Mouse (Mus musculus) neural tube, embryonic 11.5 days (tissue): ENCODE results near the gene Dhfr. TPM values are rescaled to one million over a fixed set of nuclear protein-coding genes. Genes with fewer than 3 reads are reported as not detected.
A peak's percentile ranks its signal among the peaks of the same experiment; 100 is the strongest.

Source experiments
- ATAC-seq: fragments of 200-750 bp; cut with Nextera tagmentation; 2 replicates; pipeline ENCODE4 v1.8.0; 2017; ENCODE audit warnings: moderate number of reproducible peaks, mild to moderate bottlenecking, moderate TSS enrichment, moderate library complexity; ENCODE audit not compliant: insufficient read depth, low FRiP score, low TSS enrichment
- DNase-seq: peaks from one replicate; pipeline ENCODE4 v3.0.0-alpha.2; 2015; ENCODE audit warnings: low spot score
- H3K27ac ChIP-seq: fragments of 300-500 bp; sonication (generic); 2 replicates; pipeline ENCODE4 v1.5.1; 2014; ENCODE audit warnings: low read depth, mild to moderate bottlenecking, low read length
- H3K27me3 ChIP-seq: fragments of 300-500 bp; sonication (generic); 2 replicates; pipeline ENCODE4 v1.6.1; 2014; ENCODE audit warnings: mild to moderate bottlenecking, low read length, mixed read lengths; ENCODE audit not compliant: control insufficient read depth, insufficient read depth
- H3K36me3 ChIP-seq: fragments of 300-500 bp; sonication (generic); 2 replicates; pipeline ENCODE4 v1.6.1; 2014; ENCODE audit warnings: mild to moderate bottlenecking, low read length, moderate library complexity, mixed read lengths; ENCODE audit not compliant: control insufficient read depth, insufficient read depth
- H3K4me1 ChIP-seq: fragments of 300-500 bp; sonication (generic); 2 replicates; pipeline ENCODE4 v1.6.1; 2014; ENCODE audit warnings: low read length, mixed read lengths; ENCODE audit not compliant: control insufficient read depth, insufficient read depth
- H3K4me2 ChIP-seq: fragments of 300-500 bp; sonication (generic); 2 replicates; pipeline ENCODE4 v1.6.1; 2014; ENCODE audit warnings: low read depth, mild to moderate bottlenecking, moderate library complexity
- H3K4me3 ChIP-seq: fragments of 300-500 bp; sonication (generic); 2 replicates; pipeline ENCODE4 v1.5.1; 2014; ENCODE audit warnings: low read depth, low read length
- H3K9ac ChIP-seq: fragments of 300-500 bp; sonication (generic); 2 replicates; pipeline ENCODE4 v1.6.1; 2014; ENCODE audit warnings: mild to moderate bottlenecking, low read length
- H3K9me3 ChIP-seq: fragments of 300-500 bp; sonication (generic); 2 replicates; pipeline ENCODE4 v1.6.1; 2016; ENCODE audit warnings: low read length; ENCODE audit not compliant: control insufficient read depth
- WGBS: fragments of 180-500 bp; shearing (Covaris S2); extraction: QIAGEN DNeasy Blood & Tissue Kit; methylation state at CpG from one replicate; pipeline ENCODE4 v1.1.7; 2014; 5-methylcytosine and 5-hydroxymethylcytosine counted together
- polyA plus RNA-seq: library from polyadenylated mRNA; unstranded; fragments of >200 nt; fragmentation: Nextera tagmentation; extraction: Ambion mirVana; gene quantifications from 2 replicates; pipeline ENCODE4 v1.2.1, GENCODE M21; 2014

Dhfr gene
- polyA plus RNA-seq, 1 experiment from 2014 or later, result 19.8 TPM

- no peaks in the 10 kb centered on the region for H3K36me3 ChIP-seq
- no peaks in the 10 kb centered on the region for H3K27me3 ChIP-seq
- no peak overlapping the region for H3K4me3 ChIP-seq
- ATAC-seq, result no peak
- H3K9ac ChIP-seq, result no peak overlapping the region
- H3K4me1 ChIP-seq, result no peaks in the 10 kb centered on the region
- no peak overlapping the region for H3K27ac ChIP-seq
- no peak overlapping the region for H3K4me2 ChIP-seq
- 82% methylated on average over 1 of the region's 1 CpGs for WGBS
- H3K9me3 ChIP-seq, result no peaks in the 10 kb centered on the region
- no peak for DNase-seq
Observed at GRCm38 (mm10) chr13:92336857-92337256, 17.7 kb upstream of the Dhfr start.

- DNase-seq, result no peak
- no peak overlapping the region for H3K4me2 ChIP-seq
- H3K9ac ChIP-seq, result no peak overlapping the region
- H3K4me3 ChIP-seq, result no peak overlapping the region
- H3K27me3 ChIP-seq, result no peaks in the 10 kb centered on the region
- H3K4me1 ChIP-seq, result no peaks in the 10 kb centered on the region
- H3K9me3 ChIP-seq, result no peaks in the 10 kb centered on the region
- ATAC-seq, result no peak
- 90% methylated on average over 6 of the region's 6 CpGs for WGBS
- H3K27ac ChIP-seq, result no peak overlapping the region
- H3K36me3 ChIP-seq, result no peaks in the 10 kb centered on the region
Observed at GRCm38 (mm10) chr13:92337773-92338462, 16.6 kb upstream of the Dhfr start.

- no peak overlapping the region for H3K9ac ChIP-seq
- no peak for DNase-seq
- no peaks in the 10 kb centered on the region for H3K27me3 ChIP-seq
- no peak overlapping the region for H3K4me2 ChIP-seq
- H3K4me1 ChIP-seq, result no peaks in the 10 kb centered on the region
- ATAC-seq, result no peak
- no peaks in the 10 kb centered on the region for H3K36me3 ChIP-seq
- no peaks in the 10 kb centered on the region for H3K9me3 ChIP-seq
- no peak overlapping the region for H3K27ac ChIP-seq
- WGBS, result 93% methylated on average over 3 of the region's 3 CpGs
- H3K4me3 ChIP-seq, result no peak overlapping the region
Observed at GRCm38 (mm10) chr13:92339787-92340186, 14.7 kb upstream of the Dhfr start.

GRCm38 (mm10) chr13:92344033-92344432 is 10.5 kb upstream of the Dhfr start:
- 93% methylated on average over 8 of the region's 8 CpGs for WGBS
- Histone ChIP-seq H3K36me3 (no peaks in the 10 kb centered on the region; the same call in 1 of the 2 replicates), H3K4me3 (no peak overlapping the region), H3K4me2 (no peak overlapping the region), H3K27ac (no peak overlapping the region), H3K27me3 (no peaks in the 10 kb centered on the region), H3K9me3 (no peaks in the 10 kb centered on the region), H3K9ac (no peak overlapping the region), H3K4me1 (no peaks in the 10 kb centered on the region)
- ATAC-seq, result no peak
- no peak for DNase-seq

- Histone ChIP-seq H3K27me3 (no peaks in the 10 kb centered on the region), H3K27ac (no peak overlapping the region), H3K9ac (no peak overlapping the region), H3K4me1 (no peaks in the 10 kb centered on the region), H3K4me2 (no peak overlapping the region), H3K4me3 (no peak overlapping the region), H3K36me3 (no peaks in the 10 kb centered on the region; the same call in 1 of the 2 replicates), H3K9me3 (no peaks in the 10 kb centered on the region)
- no peak for ATAC-seq
- WGBS, result 74% methylated on average over 5 of the region's 5 CpGs
- no peak for DNase-seq
Observed at GRCm38 (mm10) chr13:92346338-92346737, 8.2 kb upstream of the Dhfr start.

- WGBS, result 94% methylated on average over 6 of the region's 6 CpGs
- H3K9me3 ChIP-seq, result no peaks in the 10 kb centered on the region
- no peak overlapping the region for H3K4me2 ChIP-seq
- no peak overlapping the region for H3K27ac ChIP-seq
- DNase-seq (no peak), ATAC-seq (no peak)
- peaks cover 5% of the 10 kb centered on the region; the same call in 1 of the 2 replicates for H3K4me1 ChIP-seq
- H3K27me3 ChIP-seq, result no peaks in the 10 kb centered on the region
- H3K4me3 ChIP-seq, result no peak overlapping the region
- no peaks in the 10 kb centered on the region; the same call in 1 of the 2 replicates for H3K36me3 ChIP-seq
- no peak overlapping the region for H3K9ac ChIP-seq
Observed at GRCm38 (mm10) chr13:92351100-92351499, 3.4 kb upstream of the Dhfr start.

GRCm38 (mm10) chr13:92353956-92354355 is 570 bp upstream of the Dhfr start:
- no peak for ATAC-seq
- Histone ChIP-seq H3K27me3 (no peaks in the 10 kb centered on the region), H3K27ac (no peak overlapping the region)

GRCm38 (mm10) chr13:92355272-92355643 is 732 bp downstream of the Dhfr start:
- H3K9ac ChIP-seq, result peak overlapping the region; percentile 65
- peak overlapping the region; percentile 61 for H3K4me3 ChIP-seq
- no peaks in the 10 kb centered on the region for H3K9me3 ChIP-seq
- no peaks in the 10 kb centered on the region for H3K27me3 ChIP-seq
- ATAC-seq (peak; percentile 58), DNase-seq (no peak)
- no peak overlapping the region for H3K27ac ChIP-seq
- 0% methylated on average over 24 of the region's 24 CpGs for WGBS
- H3K4me2 ChIP-seq, result peak overlapping the region; percentile 87
- H3K4me1 ChIP-seq, result peaks cover 5% of the 10 kb centered on the region; the same call in 1 of the 2 replicates
- no peaks in the 10 kb centered on the region; the same call in 1 of the 2 replicates for H3K36me3 ChIP-seq

More at GRCm38 (mm10) chr13:92353956-92354355, 570 bp upstream of the Dhfr start:
- H3K4me1 ChIP-seq, result peaks cover 5% of the 10 kb centered on the region; the same call in 1 of the 2 replicates
- H3K36me3 ChIP-seq, result no peaks in the 10 kb centered on the region; the same call in 1 of the 2 replicates
- no peak for DNase-seq
- no peaks in the 10 kb centered on the region for H3K9me3 ChIP-seq
- 27% methylated on average over 4 of the region's 4 CpGs for WGBS
- H3K9ac ChIP-seq, result peak overlapping the region; percentile 2; the same call in 1 of the 2 replicates
- peak overlapping the region; percentile 61 for H3K4me3 ChIP-seq
- H3K4me2 ChIP-seq, result peak overlapping the region; percentile 47

- 75% methylated on average over 7 of the region's 7 CpGs for WGBS
Observed at GRCm38 (mm10) chr13:92356376-92356775, 1.9 kb downstream of the Dhfr start.

More at GRCm38 (mm10) chr13:92356376-92356775, 1.9 kb downstream of the Dhfr start:
- no peak overlapping the region for H3K9ac ChIP-seq
- H3K36me3 ChIP-seq, result no peaks in the 10 kb centered on the region; the same call in 1 of the 2 replicates
- no peaks in the 10 kb centered on the region for H3K27me3 ChIP-seq
- H3K9me3 ChIP-seq, result no peaks in the 10 kb centered on the region
- no peak overlapping the region for H3K27ac ChIP-seq
- peak overlapping the region; percentile 61 for H3K4me3 ChIP-seq
- H3K4me1 ChIP-seq, result peaks cover 5% of the 10 kb centered on the region; the same call in 1 of the 2 replicates
- ATAC-seq, result no peak
- H3K4me2 ChIP-seq, result peak overlapping the region; percentile 87
- DNase-seq, result no peak
